Mouse (Mus musculus): ENCODE measurements around the gene Glce. TPM values are rescaled to one million over a fixed set of nuclear protein-coding genes. Genes with fewer than 3 reads are reported as not detected.

Gene Glce
- polyA plus RNA-seq, 1 experiment from 2014 or later: 21.5 TPM

DNA sequence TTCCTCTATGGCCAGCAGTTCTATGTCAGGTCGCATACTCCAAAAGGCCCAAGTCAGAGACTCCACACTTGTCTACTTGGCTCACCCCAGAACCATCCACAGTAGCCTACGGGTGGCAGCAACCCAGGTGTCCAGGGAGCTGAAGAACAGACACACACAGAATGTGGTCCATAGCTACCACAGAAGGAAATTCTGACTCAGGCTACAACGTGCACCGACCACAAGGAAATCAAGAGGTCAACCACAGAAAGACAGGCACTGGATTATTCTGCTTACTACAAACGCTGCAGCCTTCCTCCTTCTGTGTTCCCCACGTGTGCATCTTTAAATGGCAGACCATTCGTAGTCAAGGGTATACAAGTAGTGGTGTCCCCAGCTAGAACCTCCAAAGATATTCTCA is 102.2 kb downstream of the Glce start:
- no peak for DNase-seq (ENCODE audit: extremely low spot score, low spot score)
- Histone ChIP-seq H3K27me3 (ENCODE audit: poor library complexity, severe bottlenecking) (peaks cover 27% of the 10 kb centered on the region), H3K9me3 (no peaks in the 10 kb centered on the region), H3K27ac (no peak overlapping the region), H3K4me1 (peaks cover 7% of the 10 kb centered on the region; the same call in 1 of the 2 replicates), H3K36me3 (replicated peaks) (no peaks in the 10 kb centered on the region), H3K4me3 (no peak overlapping the region)
- WGBS: 84% methylated on average over 7 of the region's 7 CpGs

DNA sequence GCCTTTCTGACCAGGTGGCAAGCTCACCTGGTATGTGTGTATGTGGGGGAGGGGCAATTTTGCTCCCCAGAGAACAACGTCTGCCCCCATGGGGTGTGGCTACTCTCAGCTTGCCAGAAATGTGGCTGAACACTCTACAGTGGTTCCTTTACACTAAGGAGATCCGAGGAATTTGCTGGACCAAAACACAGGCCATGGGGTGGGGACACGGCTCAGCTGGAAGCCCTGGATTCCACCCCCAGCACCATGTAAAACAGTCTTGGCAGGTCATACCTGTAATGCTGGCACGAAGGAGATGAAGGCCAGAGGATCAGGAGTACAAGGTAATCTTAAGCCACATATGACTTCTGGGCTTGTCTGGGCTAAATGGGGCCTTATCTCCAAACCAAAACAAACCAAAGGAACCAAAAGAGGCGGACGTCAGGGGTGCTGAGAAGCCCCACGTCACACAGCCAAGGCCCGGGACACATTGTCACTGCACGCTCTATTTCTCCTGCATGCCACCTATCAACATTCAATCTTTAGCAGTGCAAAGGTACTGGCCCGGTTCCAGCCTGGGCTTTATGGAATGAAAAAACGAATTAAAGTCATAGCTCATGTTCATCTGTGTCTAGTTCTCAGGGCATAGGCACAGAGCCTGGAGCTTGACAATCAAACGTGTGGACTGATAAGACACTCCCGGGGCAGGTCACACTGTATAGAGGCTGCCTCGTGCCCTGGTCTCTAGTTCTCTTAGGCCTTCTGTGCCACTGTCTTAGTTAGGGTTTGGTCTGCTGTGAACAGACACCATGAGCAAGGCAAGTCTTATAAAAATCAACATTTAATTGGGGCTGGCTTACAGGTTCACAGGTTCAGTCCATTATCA is 104.0 kb downstream of the Glce start:
- Histone ChIP-seq H3K4me3 (no peak overlapping the region), H3K36me3 (replicated peaks) (no peaks in the 10 kb centered on the region), H3K27ac (no peak overlapping the region), H3K27me3 (ENCODE audit: poor library complexity, severe bottlenecking) (peaks cover 10% of the 10 kb centered on the region), H3K4me1 (peaks cover 7% of the 10 kb centered on the region; the same call in 1 of the 2 replicates), H3K9me3 (no peaks in the 10 kb centered on the region)
- DNase-seq (ENCODE audit: extremely low spot score, low spot score): no peak
- WGBS: 86% methylated on average over 14 of the region's 14 CpGs

- H3K27ac ChIP-seq: no peak overlapping the region
- H3K36me3 ChIP-seq (replicated peaks): no peaks in the 10 kb centered on the region
- no peak for DNase-seq (ENCODE audit: extremely low spot score, low spot score)
- 83% methylated on average over 6 of the region's 6 CpGs for WGBS
- H3K27me3 ChIP-seq (ENCODE audit: poor library complexity, severe bottlenecking): no peaks in the 10 kb centered on the region
- no peak overlapping the region for H3K4me3 ChIP-seq
- H3K9me3 ChIP-seq: no peaks in the 10 kb centered on the region
- peaks cover 11% of the 10 kb centered on the region for H3K4me1 ChIP-seq
These were observed 105.1 kb downstream of the Glce start for GRCm38 (mm10) chr9:62017329-62017728.

GRCm38 (mm10) chr9:62015504-62015903 is 107.0 kb downstream of the Glce start:
- WGBS: 53% methylated on average over 3 of the region's 3 CpGs
- Histone ChIP-seq H3K27ac (no peak overlapping the region), H3K9me3 (no peaks in the 10 kb centered on the region), H3K4me3 (no peak overlapping the region), H3K4me1 (peaks cover 4% of the 10 kb centered on the region; the same call in 1 of the 2 replicates), H3K27me3 (ENCODE audit: poor library complexity, severe bottlenecking) (no peaks in the 10 kb centered on the region), H3K36me3 (replicated peaks) (no peaks in the 10 kb centered on the region)
- no peak for DNase-seq (ENCODE audit: extremely low spot score, low spot score)

GRCm38 (mm10) chr9:62013316-62014097 is 108.9 kb downstream of the Glce start:
- no peak for DNase-seq (ENCODE audit: extremely low spot score, low spot score)
- no peak overlapping the region for H3K4me3 ChIP-seq
- 76% methylated on average over 12 of the region's 12 CpGs for WGBS
- H3K9me3 ChIP-seq: no peaks in the 10 kb centered on the region
- no peak overlapping the region for H3K27ac ChIP-seq
- H3K27me3 ChIP-seq (ENCODE audit: poor library complexity, severe bottlenecking): no peaks in the 10 kb centered on the region
- H3K36me3 ChIP-seq (replicated peaks): no peaks in the 10 kb centered on the region
- H3K4me1 ChIP-seq: peaks cover 4% of the 10 kb centered on the region; the same call in 1 of the 2 replicates

- DNase-seq (ENCODE audit: extremely low spot score, low spot score): no peak
- H3K36me3 ChIP-seq (replicated peaks): no peaks in the 10 kb centered on the region
- WGBS: 86% methylated on average over 5 of the region's 5 CpGs
- H3K27ac ChIP-seq: no peak overlapping the region
- H3K27me3 ChIP-seq (ENCODE audit: poor library complexity, severe bottlenecking): peaks cover 4% of the 10 kb centered on the region; the same call in 1 of the 2 replicates
- no peaks in the 10 kb centered on the region for H3K9me3 ChIP-seq
- no peak overlapping the region for H3K4me3 ChIP-seq
- peaks cover 18% of the 10 kb centered on the region for H3K4me1 ChIP-seq
These were observed 114.1 kb downstream of the Glce start for GRCm38 (mm10) chr9:62008360-62008759.

Small RNA genes within 50 kb of the gene (microRNA-seq; reads per million reads assigned to microRNA genes)
- 2.7 reads per million for gene Mir5133

Other genes starting within 250 kb of the Glce start
- gene Rplp1, start 208.1 kb downstream of the Glce start, polyA plus RNA-seq (2016; fragmentation: Nextera tagmentation; extraction: Ambion mirVana): 1,247 and 1,263 TPM in 2 replicates
- gene Kif23, start 175.9 kb downstream of the Glce start, polyA plus RNA-seq (2016; fragmentation: Nextera tagmentation; extraction: Ambion mirVana): 132 and 135 TPM in 2 replicates
- gene Paqr5, start 95.8 kb downstream of the Glce start, polyA plus RNA-seq (2016; fragmentation: Nextera tagmentation; extraction: Ambion mirVana): 0.58 and 1.0 TPM in 2 replicates
- 0.05 TPM in 1 of 2 replicates, not detected in the other for gene Spesp1, start 159.6 kb upstream of the Glce start, polyA plus RNA-seq (2016; fragmentation: Nextera tagmentation; extraction: Ambion mirVana)
- 224 and 281 TPM in 2 replicates for gene Anp32a, start 218.6 kb upstream of the Glce start, polyA plus RNA-seq (2016; fragmentation: Nextera tagmentation; extraction: Ambion mirVana)